Mouse (Mus musculus): ENCODE measurements at regions not wholly inside any gene's neighbourhood (a gene's known extent, or its start where the extent isn't known, plus 50 kb on each side); places are given as distances from the start of the nearest gene placed in this dataset.

- no peak for DNase-seq (ENCODE audit: low spot score)
Observed at GRCm38 (mm10) chr7:117878903-117879302, 237.1 kb downstream of the Rps15a start.

- no peak for DNase-seq (ENCODE audit: low spot score)
Observed at GRCm38 (mm10) chr7:117875241-117875640, 240.7 kb downstream of the Rps15a start.

DNA sequence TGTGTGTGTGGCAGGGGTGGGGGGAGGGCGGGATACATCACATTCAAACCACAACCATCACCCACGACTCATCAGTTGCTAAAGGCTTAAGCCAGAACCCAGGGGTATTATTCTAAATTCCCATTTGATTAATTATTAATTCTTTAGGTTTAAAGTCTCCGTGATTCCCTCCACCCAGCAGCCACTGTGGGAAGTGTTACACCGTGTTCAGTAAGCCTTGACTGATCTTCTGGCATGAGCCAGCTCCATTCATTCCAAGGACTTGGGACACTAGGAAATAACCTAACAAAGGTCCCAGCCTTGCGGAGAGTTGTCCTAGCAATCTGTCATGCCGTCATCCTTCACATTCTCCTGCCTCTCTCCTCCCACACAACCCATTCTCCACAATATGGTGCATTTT, 256.6 kb downstream of the Rps15a start:
- DNase-seq (ENCODE audit: low spot score) = no peak

DNA sequence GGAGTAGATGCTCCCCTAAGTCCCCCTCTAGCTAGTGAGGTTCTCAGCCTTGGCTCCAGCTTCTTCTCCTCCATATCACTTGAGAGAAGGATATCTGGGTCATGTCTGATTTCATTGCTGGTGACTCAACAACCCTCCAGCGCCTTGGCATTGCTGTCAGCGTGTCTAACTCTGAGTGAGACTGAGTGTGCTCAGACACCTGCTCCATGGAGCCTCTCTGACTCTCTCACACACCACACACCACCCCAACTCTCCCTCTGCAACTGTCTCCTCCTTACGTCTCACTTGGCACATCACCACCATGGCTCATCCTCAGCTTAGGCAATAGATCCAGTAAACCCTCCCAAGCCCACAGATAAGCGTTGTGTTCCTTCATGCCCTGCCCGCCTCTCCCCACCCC, 260.0 kb downstream of the Rps15a start:
- no peak for DNase-seq (ENCODE audit: low spot score)

GRCm38 (mm10) chr7:117853716-117854115, 262.3 kb downstream of the Rps15a start:
- no peak for DNase-seq (ENCODE audit: low spot score)

- no peak for DNase-seq (ENCODE audit: low spot score)
Observed at GRCm38 (mm10) chr7:117852866-117853265, 263.1 kb downstream of the Rps15a start.

- no peak for DNase-seq (ENCODE audit: low spot score)
Observed at GRCm38 (mm10) chr7:117850822-117851221, 265.2 kb downstream of the Rps15a start.

DNA sequence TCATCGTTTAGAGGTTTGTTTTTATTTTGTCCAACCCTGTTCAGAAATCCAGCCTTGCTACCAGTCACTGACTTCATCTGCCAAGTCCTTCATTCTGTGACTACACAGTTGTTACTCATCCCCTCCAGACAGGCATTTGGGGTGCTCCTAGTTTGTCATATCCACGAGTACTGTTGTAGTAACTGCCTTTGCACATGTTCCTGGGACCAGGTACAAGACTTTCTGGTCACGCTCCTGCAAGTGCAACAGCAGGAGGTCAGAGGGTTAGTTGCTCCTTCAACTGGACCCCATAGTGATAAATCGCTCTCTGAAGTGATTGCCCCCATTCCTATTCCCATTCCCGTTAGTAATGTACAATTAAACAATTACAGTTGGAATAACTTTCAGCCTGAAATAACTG, 269.9 kb downstream of the Rps15a start:
- no peak for DNase-seq (ENCODE audit: low spot score)

- DNase-seq (ENCODE audit: low spot score) = no peak
Observed at GRCm38 (mm10) chr7:117842780-117843179, 273.2 kb downstream of the Rps15a start.

DNA sequence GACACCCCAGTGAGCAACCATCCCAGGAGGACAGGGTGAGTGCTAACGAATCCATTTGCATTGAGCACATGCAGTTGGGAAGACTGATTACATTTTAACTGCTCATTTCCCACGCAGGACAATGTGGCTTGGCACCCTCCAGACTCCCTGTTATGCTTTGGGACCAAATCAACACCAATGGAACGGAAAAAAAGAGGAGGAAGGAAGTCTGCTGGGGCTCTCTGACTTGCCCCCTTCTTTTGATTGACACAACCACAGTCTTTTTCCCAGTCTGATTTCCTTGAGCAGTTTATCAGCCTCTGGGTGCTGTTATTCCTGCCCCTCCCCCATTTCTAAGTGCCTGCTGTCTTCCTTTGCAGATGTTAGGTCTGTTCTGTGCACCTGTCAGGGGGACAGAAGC, 321.0 kb downstream of the Rps15a start:
- DNase-seq (ENCODE audit: low spot score) = no peak

GRCm38 (mm10) chr7:117793991-117794390, 322.0 kb downstream of the Rps15a start:
- no peak for DNase-seq (ENCODE audit: low spot score)

DNA sequence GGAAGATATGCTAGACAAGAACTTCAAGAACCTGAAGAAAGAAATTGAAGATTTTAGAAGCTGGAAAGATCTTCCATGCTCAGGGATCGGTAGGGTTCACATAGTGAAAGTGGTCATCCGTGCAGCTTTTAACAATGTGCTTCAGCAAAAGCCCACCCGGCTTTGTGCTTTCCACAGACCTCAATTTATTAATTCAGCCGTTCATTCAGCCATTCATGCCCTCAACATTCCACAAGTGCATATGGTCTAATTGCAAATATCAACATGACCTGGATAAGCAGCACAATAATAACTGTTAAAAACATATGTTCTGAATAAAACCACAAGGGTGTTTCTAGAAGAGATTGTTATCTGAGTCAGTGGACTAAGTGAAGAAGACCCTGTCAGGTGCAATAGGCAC, 323.5 kb downstream of the Rps15a start:
- DNase-seq (ENCODE audit: low spot score) = no peak

DNA sequence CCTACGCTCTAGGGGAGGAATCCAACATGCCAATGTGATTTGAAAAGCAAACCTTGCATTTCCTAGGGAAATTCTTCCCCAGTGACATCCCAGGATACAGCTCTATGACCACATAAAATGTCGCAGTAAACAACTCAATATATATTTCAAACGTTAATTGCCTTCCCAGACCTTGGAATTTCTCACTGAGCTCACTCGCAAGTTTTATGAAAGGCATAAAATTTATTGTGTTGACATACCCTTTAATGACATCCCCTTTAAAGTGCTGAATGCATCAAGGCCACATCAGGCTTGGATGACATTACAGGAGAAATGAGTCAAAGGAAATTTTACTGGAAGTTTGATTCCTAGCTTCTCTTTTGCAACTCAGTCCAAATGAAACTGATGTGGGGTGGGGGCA, 337.0 kb downstream of the Rps15a start:
- DNase-seq (ENCODE audit: low spot score) = no peak

- no peak for DNase-seq (ENCODE audit: low spot score)
Observed at GRCm38 (mm10) chr7:117777921-117778320, 338.1 kb downstream of the Rps15a start.

GRCm38 (mm10) chr7:117771836-117772235, 344.2 kb downstream of the Rps15a start:
- DNase-seq (ENCODE audit: low spot score) = no peak

GRCm38 (mm10) chr7:117759506-117759905, 356.5 kb downstream of the Rps15a start:
- DNase-seq (ENCODE audit: low spot score) = no peak

- DNase-seq (ENCODE audit: low spot score) = no peak
Observed at GRCm38 (mm10) chr7:117757033-117757432, 359.0 kb downstream of the Rps15a start.

GRCm38 (mm10) chr7:117755830-117756229, 360.2 kb downstream of the Rps15a start:
- no peak for DNase-seq (ENCODE audit: low spot score)

GRCm38 (mm10) chr7:117753296-117753695, 362.7 kb downstream of the Rps15a start:
- peak; percentile 14 for DNase-seq (ENCODE audit: low spot score)

- no peak for DNase-seq (ENCODE audit: low spot score)
Observed at GRCm38 (mm10) chr7:117752302-117753185, 363.4 kb downstream of the Rps15a start.

DNA sequence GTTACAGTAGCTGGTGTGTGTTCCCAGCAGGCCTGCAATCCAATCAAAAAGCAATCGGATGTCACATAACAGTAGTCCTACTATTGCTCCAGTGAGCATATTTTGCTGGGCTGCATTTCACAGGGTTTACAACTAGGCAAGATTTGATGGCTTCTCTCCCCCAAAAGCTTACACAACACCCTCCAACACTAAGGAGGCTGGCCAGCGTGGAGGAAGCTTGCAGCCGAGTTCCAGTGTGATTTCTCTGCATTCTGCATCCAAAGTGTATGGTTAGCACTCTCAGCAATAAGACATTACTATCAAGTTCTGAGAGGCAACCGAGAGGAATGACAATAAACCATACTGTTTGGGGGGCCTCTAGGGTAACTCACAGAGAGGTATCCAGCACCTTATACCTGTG, 367.2 kb downstream of the Xylt1 start:
- DNase-seq (ENCODE audit: low spot score) = no peak

GRCm38 (mm10) chr7:117746393-117746792, 365.6 kb downstream of the Xylt1 start:
- no peak for DNase-seq (ENCODE audit: low spot score)

- DNase-seq (ENCODE audit: low spot score) = no peak
Observed at GRCm38 (mm10) chr7:117739706-117740105, 358.9 kb downstream of the Xylt1 start.

DNA sequence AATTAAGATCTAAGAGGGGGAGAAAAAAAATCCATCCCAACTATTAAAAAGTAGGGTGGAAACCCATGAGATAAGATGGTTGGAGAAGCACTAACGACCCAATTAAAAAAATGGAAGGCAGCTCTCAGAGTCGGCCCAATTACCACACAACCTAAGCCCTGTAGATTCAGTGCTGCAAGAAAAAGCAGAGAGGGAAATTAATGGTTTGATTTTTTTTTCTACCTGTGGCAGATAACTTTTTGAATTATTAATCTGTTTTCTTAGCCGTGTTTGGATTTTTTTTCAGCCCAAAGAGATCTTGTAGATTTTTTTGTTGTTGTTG, 354.9 kb downstream of the Xylt1 start:
- DNase-seq (ENCODE audit: low spot score) = no peak

Data from left cerebral cortex, adult 11 months (tissue).